Mouse (Mus musculus): ENCODE measurements around the gene Ptcd1. TPM values are rescaled to one million over a fixed set of nuclear protein-coding genes. Genes with fewer than 3 reads are reported as not detected.

The Ptcd1 gene
- polyA plus RNA-seq, 1 experiment, result 14.5 TPM

- peaks cover 2% of the 10 kb centered on the region for H3K79me3 ChIP-seq (ENCODE audit: low read depth)
- H3K79me2 ChIP-seq (ENCODE audit: control insufficient read depth, insufficient read depth), result no peaks in the 10 kb centered on the region
- H3K36me3 ChIP-seq (ENCODE audit: control insufficient read depth, insufficient read depth), result peaks cover 5% of the 10 kb centered on the region
- TF ChIP-seq CTCF (IDR thresholded peaks at IDR 0.05; ENCODE audit: control insufficient read depth, insufficient read depth, insufficient read length) (no peak), FOSL1 (IDR thresholded peaks at IDR 0.05; ENCODE audit: insufficient read depth, low read length, poor library complexity, severe bottlenecking) (no peak), CEBPB (IDR thresholded peaks at IDR 0.05; ENCODE audit: low read depth) (no peak), MYOG (IDR thresholded peaks at IDR 0.05; ENCODE audit: control insufficient read depth, extremely low read depth, insufficient read length) (no peak), MAX (IDR thresholded peaks at IDR 0.05) (no peak), MYOD1 (IDR thresholded peaks at IDR 0.05; ENCODE audit: control insufficient read depth, insufficient read length, low read depth) (no peak), USF1 (IDR thresholded peaks at IDR 0.05; ENCODE audit: low read depth) (no peak)
- H3K27me3 ChIP-seq (ENCODE audit: control insufficient read depth, insufficient read depth, insufficient read length), result no peaks in the 10 kb centered on the region
- no peak overlapping the region for H3ac ChIP-seq (ENCODE audit: control insufficient read depth, insufficient read length, low read depth)
- no peak overlapping the region for H3K4me3 ChIP-seq (ENCODE audit: insufficient read depth, poor library complexity, severe bottlenecking)
Measured at GRCm38 (mm10) chr5:145207954-145208353, 41.0 kb upstream of the Ptcd1 start.

- H3K79me3 ChIP-seq (ENCODE audit: low read depth), result peaks cover 2% of the 10 kb centered on the region
- TF ChIP-seq CEBPB (IDR thresholded peaks at IDR 0.05; ENCODE audit: low read depth) (no peak), CTCF (IDR thresholded peaks at IDR 0.05; ENCODE audit: control insufficient read depth, insufficient read depth, insufficient read length) (no peak), MYOG (IDR thresholded peaks at IDR 0.05; ENCODE audit: control insufficient read depth, extremely low read depth, insufficient read length) (no peak), FOSL1 (IDR thresholded peaks at IDR 0.05; ENCODE audit: insufficient read depth, low read length, poor library complexity, severe bottlenecking) (no peak), USF1 (IDR thresholded peaks at IDR 0.05; ENCODE audit: low read depth) (no peak), MAX (IDR thresholded peaks at IDR 0.05) (no peak), MYOD1 (IDR thresholded peaks at IDR 0.05; ENCODE audit: control insufficient read depth, insufficient read length, low read depth) (no peak)
- H3K4me3 ChIP-seq (ENCODE audit: insufficient read depth, poor library complexity, severe bottlenecking), result no peak overlapping the region
- no peaks in the 10 kb centered on the region for H3K79me2 ChIP-seq (ENCODE audit: control insufficient read depth, insufficient read depth)
- no peak overlapping the region for H3ac ChIP-seq (ENCODE audit: control insufficient read depth, insufficient read length, low read depth)
- no peaks in the 10 kb centered on the region for H3K27me3 ChIP-seq (ENCODE audit: control insufficient read depth, insufficient read depth, insufficient read length)
- peaks cover 5% of the 10 kb centered on the region for H3K36me3 ChIP-seq (ENCODE audit: control insufficient read depth, insufficient read depth)
Measured at GRCm38 (mm10) chr5:145207385-145207784, 40.5 kb upstream of the Ptcd1 start.

- H3K27me3 ChIP-seq (ENCODE audit: control insufficient read depth, insufficient read depth, insufficient read length), result no peaks in the 10 kb centered on the region
- H3K79me3 ChIP-seq (ENCODE audit: low read depth), result peaks cover 7% of the 10 kb centered on the region
- H3ac ChIP-seq (ENCODE audit: control insufficient read depth, insufficient read length, low read depth), result no peak overlapping the region
- H3K36me3 ChIP-seq (ENCODE audit: control insufficient read depth, insufficient read depth), result peaks cover 5% of the 10 kb centered on the region
- peak overlapping the region; percentile 46 for H3K4me3 ChIP-seq (ENCODE audit: insufficient read depth, poor library complexity, severe bottlenecking)
- no peak for TF ChIP-seq MYOD1 (IDR thresholded peaks at IDR 0.05; ENCODE audit: control insufficient read depth, insufficient read length, low read depth)
- no peak for TF ChIP-seq FOSL1 (IDR thresholded peaks at IDR 0.05; ENCODE audit: insufficient read depth, low read length, poor library complexity, severe bottlenecking)
- TF ChIP-seq CTCF (IDR thresholded peaks at IDR 0.05; ENCODE audit: control insufficient read depth, insufficient read depth, insufficient read length), result no peak
- TF ChIP-seq MAX (IDR thresholded peaks at IDR 0.05), result no peak
- TF ChIP-seq CEBPB (IDR thresholded peaks at IDR 0.05; ENCODE audit: low read depth), result no peak
- TF ChIP-seq MYOG (IDR thresholded peaks at IDR 0.05; ENCODE audit: control insufficient read depth, extremely low read depth, insufficient read length), result no peak
- TF ChIP-seq USF1 (IDR thresholded peaks at IDR 0.05; ENCODE audit: low read depth), result no peak
- H3K79me2 ChIP-seq (ENCODE audit: control insufficient read depth, insufficient read depth), result no peaks in the 10 kb centered on the region
Measured at GRCm38 (mm10) chr5:145205041-145205440, 38.1 kb upstream of the Ptcd1 start.

- peaks cover 4% of the 10 kb centered on the region for H3K79me3 ChIP-seq (ENCODE audit: low read depth)
- peak within 1 kb of the TSS; percentile 46 for H3K4me3 ChIP-seq (ENCODE audit: insufficient read depth, poor library complexity, severe bottlenecking)
- no peaks in the 10 kb centered on the region for H3K27me3 ChIP-seq (ENCODE audit: control insufficient read depth, insufficient read depth, insufficient read length)
- no peaks in the 10 kb centered on the region for H3K79me2 ChIP-seq (ENCODE audit: control insufficient read depth, insufficient read depth)
- H3K36me3 ChIP-seq (ENCODE audit: control insufficient read depth, insufficient read depth), result peaks cover 5% of the 10 kb centered on the region
- peak within 1 kb of the TSS; percentile 68 for H3ac ChIP-seq (ENCODE audit: control insufficient read depth, insufficient read length, low read depth)
- TF ChIP-seq MAX (IDR thresholded peaks at IDR 0.05) (no peak), FOSL1 (IDR thresholded peaks at IDR 0.05; ENCODE audit: insufficient read depth, low read length, poor library complexity, severe bottlenecking) (no peak), CEBPB (IDR thresholded peaks at IDR 0.05; ENCODE audit: low read depth) (no peak), USF1 (IDR thresholded peaks at IDR 0.05; ENCODE audit: low read depth) (no peak), MYOG (IDR thresholded peaks at IDR 0.05; ENCODE audit: control insufficient read depth, extremely low read depth, insufficient read length) (no peak), MYOD1 (IDR thresholded peaks at IDR 0.05; ENCODE audit: control insufficient read depth, insufficient read length, low read depth) (no peak), CTCF (IDR thresholded peaks at IDR 0.05; ENCODE audit: control insufficient read depth, insufficient read depth, insufficient read length) (no peak)
Measured at GRCm38 (mm10) chr5:145203936-145204691, 37.2 kb upstream of the Ptcd1 start, which contains the start of gene Zkscan5. TSS of gene Zkscan5 (plus strand) at chr5:145204562.

- H3ac ChIP-seq (ENCODE audit: control insufficient read depth, insufficient read length, low read depth), result no peak overlapping the region
Measured at GRCm38 (mm10) chr5:145202446-145202845, 35.5 kb upstream of the Ptcd1 start.

More at GRCm38 (mm10) chr5:145202446-145202845, 35.5 kb upstream of the Ptcd1 start:
- Histone ChIP-seq H3K79me2 (ENCODE audit: control insufficient read depth, insufficient read depth) (no peaks in the 10 kb centered on the region), H3K27me3 (ENCODE audit: control insufficient read depth, insufficient read depth, insufficient read length) (no peaks in the 10 kb centered on the region), H3K4me3 (ENCODE audit: insufficient read depth, poor library complexity, severe bottlenecking) (no peak overlapping the region), H3K36me3 (ENCODE audit: control insufficient read depth, insufficient read depth) (peaks cover 4% of the 10 kb centered on the region), H3K79me3 (ENCODE audit: low read depth) (peaks cover 4% of the 10 kb centered on the region)
- TF ChIP-seq CEBPB (IDR thresholded peaks at IDR 0.05; ENCODE audit: low read depth) (no peak), FOSL1 (IDR thresholded peaks at IDR 0.05; ENCODE audit: insufficient read depth, low read length, poor library complexity, severe bottlenecking) (no peak), MAX (IDR thresholded peaks at IDR 0.05) (no peak), USF1 (IDR thresholded peaks at IDR 0.05; ENCODE audit: low read depth) (no peak), MYOG (IDR thresholded peaks at IDR 0.05; ENCODE audit: control insufficient read depth, extremely low read depth, insufficient read length) (no peak), MYOD1 (IDR thresholded peaks at IDR 0.05; ENCODE audit: control insufficient read depth, insufficient read length, low read depth) (no peak), CTCF (IDR thresholded peaks at IDR 0.05; ENCODE audit: control insufficient read depth, insufficient read depth, insufficient read length) (no peak)

Measured in C2C12 (cell line).